Mouse (Mus musculus) thymus, postnatal 14 days (tissue): ENCODE measurements around the gene Nelfa.
"Not testable (repeated sequence)": the region's sequence is repeated elsewhere in the genome, so short reads cannot be mapped to it uniquely, and the experiment has no call there.

ENCODE experiments used
- DNase-seq: peaks from one replicate; pipeline ENCODE4 v3.0.0; 2021

Nelfa gene

DNA sequence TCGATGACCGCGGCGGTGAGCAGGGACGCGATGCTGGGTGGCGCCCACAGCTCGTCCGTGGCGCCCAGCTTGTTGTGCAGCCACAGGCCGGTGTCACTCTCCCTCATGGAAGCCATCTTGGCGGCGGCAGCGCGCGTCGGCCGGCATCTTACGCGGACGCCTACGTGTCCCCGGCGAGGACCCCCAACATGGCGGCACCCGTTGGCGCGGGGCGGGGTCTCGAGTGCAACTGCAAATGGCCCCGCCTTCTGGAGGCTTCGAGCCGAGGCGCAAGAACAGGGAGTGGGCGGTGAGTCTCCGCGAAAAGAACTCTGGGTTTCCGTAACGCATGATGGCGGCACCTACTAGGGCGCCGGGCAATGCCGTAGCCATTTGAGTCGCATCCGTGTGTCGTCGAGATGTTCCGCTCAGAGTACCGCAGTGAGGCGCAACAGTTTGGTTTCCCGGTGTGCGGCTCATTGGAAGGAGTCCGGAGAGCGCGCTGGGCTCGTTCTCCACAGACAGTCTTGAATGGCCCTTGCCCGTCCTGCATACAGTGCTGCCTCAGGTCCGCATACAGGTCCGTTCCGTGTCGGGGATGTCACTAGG lies at the start of gene Nelfa:
TSS of gene Nelfa (minus strand) at position 294 of the 588 bp plus-strand sequence.
- peak; percentile 99 for DNase-seq

DNA sequence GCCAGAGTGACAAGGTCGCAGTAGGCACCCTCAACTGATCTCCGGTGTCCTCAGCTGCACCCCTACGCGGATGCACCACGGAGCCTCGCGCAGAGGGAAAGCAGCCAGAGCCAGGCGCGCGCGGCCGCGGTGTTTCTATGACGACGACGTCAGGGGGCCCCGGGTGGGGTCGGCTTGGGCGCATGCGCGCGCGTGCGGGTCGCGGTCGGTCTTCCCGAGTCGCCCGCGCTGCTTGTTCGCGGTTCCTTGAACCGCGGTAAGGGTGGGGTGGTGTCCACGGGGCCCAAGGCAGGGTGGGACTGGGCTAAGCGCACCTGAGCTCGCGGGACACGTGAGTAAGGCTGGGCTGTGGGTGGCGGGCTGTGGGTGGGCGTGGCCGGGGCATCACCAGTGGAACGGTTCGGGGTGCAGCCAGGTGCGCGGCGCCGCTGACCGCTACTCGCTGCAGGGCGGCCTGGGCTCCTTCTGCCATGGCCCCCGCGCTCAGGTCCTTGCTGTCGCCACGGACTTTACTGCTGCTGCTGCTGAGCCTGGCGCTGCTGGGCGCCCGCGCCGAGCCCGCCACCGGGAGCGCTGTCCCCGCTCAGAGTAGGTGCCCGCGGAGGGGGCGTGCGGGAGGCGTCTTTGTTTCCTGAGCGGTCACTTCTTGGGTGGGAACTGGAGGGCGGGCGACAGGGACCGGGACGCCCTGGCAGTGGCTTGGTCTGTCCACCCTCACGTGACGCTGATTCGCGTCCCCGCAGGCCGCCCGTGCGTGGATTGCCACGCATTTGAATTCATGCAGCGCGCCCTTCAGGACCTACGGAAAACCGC lies 47.3 kb upstream of the Nelfa start, which contains the start of gene Gm1673:
TSS of gene Gm1673 (plus strand) at position 125 of the 813 bp plus-strand sequence.
- peak; percentile 95 for DNase-seq

DNA sequence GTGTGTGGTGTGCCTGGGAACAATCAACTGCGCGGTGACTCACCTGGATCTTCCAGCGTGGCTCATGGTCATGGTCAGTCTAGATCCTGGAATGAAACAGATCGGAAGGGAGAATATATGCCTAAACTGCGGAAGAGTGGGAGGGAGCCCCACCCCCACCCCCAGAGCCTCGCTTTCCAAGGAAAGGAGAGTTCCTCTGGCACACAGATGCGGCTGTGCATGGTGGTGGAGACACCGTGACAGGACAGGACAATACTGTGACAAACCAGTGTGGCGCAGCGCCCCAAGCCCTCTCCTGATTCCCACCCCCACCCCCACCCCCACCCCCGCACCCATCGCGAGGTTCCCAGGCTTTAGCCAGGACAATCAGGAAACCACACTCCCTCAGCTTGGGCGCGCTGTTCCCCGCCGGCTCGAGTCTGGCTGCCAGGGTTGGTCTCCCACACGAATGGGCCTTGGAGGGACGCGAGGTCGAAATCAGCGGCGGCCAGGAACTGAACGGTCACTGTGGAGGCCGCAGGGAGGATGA lies 46.6 kb upstream of the Nelfa start:
- no peak for DNase-seq

DNA sequence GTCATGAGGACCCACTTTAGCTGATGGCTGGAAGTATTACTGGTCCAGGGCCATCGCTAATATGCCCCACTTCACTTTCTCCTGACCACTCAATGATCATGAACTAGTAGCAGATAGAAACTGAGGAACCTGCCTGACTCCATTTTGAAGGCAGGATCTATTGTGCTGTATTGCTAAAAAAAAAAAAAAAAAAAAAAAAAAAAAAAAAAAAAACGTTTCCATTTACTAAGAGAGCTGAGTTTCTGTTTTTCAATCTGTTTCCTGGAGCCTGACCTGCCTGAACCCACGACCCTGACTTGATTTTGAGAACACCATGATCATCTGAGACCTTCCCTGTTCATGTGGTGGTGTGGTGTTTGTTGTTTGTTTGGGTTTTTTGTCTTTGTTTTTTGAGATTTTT lies 40.1 kb upstream of the Nelfa start:
- no peak for DNase-seq

DNA sequence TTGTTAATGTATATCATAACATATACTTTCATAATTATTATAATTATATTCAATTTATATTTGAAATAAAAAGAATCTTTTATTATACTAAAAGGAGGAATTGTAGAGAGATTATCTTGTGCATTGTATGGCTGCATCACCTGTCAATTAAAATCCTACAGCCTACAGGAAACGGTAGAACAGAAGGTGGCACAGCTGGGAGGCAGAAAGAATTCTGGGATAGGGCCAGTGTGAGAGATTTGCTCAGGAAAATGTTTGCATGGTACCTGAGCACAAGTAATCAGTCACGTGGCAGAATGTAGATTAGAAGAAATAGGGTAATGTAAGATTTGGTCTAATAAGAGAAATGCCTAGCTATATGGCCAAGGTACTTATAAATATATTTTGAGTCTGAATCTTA lies 38.5 kb upstream of the Nelfa start:
- no peak for DNase-seq

DNA sequence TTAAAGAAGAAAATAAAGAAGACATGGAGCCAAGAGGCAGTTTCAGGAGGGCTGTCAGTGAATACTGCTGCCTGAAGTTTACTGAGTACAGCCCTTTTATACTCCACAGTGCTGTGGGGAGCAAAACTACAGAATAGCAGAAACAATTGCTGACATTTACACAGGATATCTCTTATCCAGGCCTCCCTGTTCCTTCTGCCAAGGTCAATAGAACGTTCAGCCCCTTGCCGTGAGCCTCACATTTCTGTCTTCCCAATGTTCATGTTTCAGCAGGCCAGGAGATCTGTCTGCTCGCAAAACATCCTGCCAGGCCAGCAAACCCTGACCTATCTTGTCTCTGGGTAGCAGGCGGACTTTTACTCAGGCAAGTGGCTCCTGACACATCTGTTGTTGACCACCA lies 23.2 kb upstream of the Nelfa start:
- DNase-seq = no peak

DNA sequence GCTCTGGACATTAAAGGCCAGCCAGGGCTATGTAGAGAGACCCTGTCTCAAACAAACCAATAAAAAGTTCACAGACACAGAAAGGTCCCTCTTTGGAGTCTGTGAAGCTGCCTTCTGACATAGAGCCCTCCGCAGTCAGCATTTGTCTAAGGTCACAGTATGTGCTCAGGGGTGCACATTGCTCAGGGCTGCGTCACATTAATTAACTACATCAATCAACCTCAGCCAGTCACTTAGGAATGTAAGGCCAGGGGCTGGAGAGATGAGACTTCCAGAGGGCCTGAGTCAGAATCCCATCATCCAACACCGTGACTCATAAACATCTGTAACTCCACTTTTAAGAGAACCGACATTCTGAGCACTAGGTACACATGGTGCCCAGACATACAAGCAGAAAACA lies 19.7 kb upstream of the Nelfa start:
- DNase-seq = no peak

DNA sequence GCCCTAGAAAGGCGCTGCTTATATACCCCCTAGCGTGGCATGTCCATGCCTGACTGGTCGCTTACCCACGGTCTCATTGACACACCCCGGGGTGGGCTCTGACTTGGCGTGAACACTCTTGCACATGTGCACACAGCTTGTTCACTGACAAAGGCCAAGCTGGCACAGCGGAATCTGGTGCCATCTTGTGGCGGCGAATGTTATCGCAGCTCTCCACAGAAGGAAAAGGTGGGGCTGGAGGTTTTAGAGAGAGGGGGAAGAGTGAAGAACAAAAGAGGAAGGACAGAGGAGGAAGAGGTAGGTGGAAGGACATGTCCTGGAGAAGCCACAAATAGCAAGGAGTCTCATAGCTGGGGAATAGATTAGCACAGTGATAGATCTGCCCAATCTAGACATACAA lies 18.1 kb upstream of the Nelfa start:
- peak; percentile 80 for DNase-seq

DNA sequence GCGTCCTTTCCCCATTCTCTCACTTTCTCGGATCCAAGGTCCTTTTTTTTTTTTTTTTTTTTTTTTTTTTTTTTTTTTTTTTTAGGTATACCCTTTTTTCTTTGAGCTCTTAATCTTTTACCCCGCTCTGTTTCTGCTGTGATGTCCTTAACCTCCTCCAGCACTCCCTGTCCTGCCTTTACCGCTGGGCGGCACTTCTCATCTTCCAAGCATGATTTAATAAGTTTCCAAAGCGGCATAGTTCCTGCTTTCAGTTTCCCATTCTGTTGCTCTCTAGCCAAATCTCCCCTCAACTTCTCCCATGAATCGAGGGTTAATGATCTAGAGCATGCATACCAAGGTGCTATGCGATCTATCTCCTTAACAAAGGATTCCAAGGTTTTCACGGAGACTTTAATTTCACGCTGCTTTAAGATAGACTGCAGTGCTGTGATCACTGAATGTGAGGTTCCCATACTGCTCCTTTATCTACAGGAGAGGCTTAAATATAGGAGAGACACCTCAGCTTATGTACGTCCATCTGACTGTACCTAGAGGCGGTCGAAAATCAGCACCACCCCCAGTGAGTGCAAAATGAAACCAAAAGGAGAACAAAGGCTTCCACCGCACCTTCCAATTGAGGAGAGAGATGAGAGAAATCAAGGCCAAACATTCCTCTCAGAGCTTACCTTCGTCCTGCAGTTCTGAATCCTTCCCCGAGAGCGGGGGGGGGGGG lies 17.4 kb upstream of the Nelfa start:
- DNase-seq = no peak

DNA sequence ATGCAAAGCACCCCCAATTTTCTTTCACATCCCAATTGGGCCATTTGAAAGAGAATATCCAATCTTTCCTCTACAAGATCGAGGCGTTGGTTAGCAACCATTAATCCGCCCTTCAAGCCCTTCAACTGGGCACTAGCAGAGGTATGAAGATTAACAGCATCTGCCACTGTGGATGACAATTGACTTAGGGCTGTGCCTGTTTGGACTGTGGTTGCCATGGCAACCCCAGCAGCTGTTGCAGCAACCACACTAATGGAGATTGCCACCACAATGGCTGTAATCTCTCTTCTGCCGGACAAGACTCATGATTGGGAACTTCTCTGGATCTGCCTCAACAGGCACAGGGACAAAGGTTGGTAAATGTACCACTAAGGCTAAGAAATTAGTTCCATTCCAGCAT lies 12.1 kb upstream of the Nelfa start:
- no peak for DNase-seq

DNA sequence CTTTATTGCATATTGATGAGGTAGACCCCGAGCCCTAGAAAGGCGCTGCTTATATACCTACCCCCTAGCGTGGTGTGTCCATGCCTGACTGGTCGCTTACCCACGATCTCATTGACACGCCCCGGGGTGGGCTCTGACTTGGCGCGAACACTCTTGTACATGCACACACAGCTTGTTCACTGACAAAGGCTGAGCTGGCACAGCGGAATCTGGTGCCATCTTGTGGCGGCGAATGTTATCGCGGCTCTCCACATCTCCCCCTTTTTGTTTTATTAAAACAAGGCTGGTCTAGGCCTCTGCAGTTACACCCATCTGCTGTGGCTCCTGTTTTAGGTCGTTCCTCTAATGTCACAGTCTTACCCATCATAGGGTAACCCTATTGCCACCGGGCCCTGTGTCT lies 10.8 kb upstream of the Nelfa start:
- DNase-seq = not testable (repeated sequence)

DNA sequence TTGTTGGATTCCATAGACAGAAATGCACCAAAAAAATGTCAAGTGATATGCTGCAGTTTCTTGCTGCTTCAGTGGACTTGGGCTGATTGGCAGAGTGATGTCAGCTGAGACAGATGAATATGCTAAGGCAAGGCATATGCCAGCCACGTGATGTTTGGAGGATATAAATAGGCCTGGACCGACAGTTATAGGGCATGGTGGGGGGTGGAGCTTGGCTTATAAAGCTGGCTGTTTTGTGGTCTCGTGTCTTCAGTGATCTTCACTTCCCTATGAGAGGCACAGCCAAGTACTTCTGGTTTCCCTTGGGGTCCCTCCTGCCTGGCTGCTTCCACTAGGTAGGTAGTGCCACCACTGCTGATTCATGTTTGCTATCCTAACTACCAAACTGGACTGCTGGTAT lies 2.2 kb upstream of the Nelfa start:
- DNase-seq = no peak

DNA sequence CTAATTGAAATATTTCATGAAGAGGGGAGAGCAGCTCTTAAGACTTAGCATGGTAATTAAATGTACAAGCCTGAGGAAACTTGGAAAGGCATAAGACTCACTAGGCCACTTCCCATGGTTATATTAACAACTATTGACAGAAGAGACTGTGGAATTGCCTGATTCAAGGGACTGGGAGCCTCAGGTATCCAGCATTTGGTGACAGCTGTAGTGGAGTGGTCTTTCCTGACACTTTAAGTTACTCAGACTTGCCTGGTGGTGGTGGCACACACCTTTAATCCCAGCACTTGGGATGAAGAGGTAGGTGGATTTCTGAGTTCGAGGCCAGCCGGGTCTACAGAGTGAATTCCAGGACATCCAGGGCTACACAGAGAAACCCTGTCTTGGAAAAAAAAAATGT lies 1.0 kb upstream of the Nelfa start:
- no peak for DNase-seq

DNA sequence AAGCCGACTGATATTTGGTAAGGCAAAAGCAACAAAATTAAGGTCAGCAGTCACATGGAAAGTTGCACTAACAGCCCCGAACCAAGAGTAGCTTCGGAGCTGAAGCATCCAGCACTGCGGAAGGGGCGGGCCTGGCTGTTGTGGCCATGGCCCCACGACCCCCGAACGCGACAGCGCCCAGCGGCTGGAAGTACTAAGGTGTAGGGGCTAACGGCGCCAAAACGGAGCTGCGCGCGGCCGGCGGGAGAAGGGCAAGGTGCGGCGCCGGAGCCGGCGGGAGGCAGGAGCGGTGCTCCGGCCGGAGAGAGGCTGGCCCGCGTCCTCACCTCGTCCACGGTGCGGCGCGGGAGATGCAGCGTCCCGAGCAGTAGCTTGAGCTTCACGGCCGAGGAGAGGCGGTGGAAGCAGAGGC lies 507 bp downstream of the Nelfa start:
- DNase-seq = peak; percentile 76

DNA sequence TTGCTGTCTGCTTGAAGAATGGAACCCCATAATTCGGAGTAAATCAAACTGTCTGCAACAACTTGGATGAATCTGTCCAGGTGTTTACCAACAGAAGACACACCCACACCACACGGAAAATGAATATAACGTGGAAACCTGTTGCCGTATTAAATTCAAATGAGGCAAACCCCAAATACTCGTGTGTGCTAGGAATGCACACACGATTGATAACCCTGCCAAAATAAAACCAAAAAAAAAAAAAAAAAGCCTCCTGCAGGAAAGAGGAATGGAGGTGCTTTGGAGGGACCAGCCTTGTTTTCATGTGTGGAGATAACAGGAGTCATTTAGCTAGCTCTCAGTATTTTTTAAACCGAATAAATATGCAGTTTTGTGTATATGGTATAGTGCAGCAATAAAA lies 1.3 kb downstream of the Nelfa start:
- no peak for DNase-seq

DNA sequence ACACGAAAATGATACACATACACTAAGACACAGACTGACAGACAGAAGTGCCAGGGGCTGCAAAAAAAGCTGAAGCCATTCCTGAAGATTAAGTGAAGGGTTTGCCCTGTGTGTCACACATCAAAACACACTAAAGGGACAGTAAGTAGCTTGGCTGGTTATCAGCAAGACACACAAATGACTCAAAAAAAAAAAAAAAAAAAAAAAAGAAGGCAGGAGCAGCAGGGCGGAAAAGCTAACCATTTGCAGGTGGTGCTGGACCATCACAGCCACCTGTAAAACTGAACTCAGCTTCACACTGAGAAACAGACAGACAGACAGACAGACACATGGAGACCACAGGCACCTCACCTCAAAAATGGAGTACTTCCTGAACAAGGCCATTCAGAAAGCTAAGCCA lies 2.1 kb downstream of the Nelfa start:
- DNase-seq = no peak

DNA sequence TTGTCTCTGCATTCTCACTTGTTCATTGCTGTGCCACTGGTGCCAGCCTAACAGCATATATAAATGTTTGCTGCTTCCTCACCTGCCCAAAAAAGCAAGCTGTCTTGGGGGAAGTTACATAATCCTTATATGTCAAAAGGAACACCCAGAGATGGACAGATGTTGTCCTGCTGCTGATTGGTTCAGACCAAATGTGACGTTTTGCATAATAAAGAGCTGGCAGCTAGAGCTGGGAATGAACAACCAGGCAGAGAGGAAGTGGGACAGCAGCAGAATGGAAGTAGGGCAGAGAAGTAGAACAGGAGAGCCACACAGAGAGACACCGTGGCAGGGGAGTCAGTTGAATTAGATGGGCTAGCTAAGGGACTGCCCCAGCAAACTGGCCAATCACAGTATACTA lies 3.8 kb downstream of the Nelfa start:
- no peak for DNase-seq

DNA sequence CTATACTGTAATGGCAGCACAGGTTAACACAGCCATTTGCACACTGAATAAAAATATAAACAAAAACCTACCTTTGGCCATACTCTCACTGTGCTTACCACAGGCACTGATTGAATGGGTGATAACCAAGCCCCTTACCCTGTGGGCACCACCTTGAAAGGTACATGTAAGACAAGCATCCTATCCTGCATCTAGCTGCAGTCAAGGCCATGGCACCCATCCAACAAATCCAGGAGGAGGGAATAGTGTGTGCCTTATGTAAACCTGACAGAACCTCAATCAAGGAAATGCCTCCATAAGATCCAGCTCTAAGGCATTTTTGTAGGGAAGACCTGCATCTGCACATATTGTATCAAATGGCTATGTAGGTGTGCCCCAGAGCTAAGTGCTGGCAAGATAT lies 10.0 kb downstream of the Nelfa start:
- DNase-seq = no peak

DNA sequence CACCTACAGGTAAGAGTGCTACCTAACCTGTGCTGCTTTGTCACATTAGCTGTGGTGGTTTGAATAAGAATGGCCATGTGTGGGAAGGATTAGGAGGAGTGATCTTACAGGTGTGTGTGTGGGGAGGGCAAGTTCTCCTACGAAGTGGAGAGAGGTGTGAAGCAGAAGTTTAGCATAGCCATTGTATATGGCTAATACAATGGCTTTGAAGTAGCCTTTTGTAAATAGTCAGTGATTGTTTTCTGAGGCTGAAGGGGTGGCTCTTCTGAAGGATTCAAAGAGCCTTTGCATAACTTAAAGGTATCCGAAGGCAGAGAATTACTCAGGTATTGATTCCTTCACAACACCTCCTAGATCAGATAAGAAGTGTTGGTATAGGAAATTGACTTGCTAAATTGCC lies 13.6 kb downstream of the Nelfa start:
- no peak for DNase-seq

DNA sequence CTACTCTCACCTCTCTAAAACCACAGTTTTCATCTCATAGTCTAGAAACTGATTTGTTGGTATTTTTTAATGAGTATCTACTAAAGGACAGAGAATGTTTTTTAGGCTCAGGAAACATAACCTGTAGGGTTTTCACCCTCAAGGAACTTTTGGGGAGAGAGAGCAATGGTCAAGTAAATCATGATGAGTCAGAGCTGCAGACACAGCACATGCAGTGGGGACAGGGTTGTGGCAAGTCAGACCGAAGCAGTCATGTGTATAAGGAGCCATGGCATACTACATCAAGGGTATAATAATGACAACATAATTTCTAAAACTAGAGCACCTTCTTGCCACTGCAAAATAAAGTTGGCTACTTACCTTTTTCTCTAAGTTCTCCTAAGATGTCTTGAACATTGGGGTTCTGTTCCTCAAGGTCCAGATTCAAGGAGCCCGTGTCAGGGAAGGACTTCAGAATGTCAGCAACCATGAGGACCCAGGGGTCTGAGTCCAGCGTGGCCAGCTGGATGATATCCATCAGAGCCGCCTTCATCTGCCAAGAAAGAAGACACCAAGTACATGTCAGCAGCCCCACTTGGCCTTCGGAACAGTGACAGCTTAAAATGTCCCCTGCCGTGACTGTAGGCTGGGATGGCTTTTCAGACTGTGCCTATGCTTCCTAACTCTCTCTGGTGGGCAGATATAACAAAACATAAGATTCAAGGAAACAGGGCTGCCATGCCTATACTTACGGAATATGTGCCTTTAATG lies 14.6 kb downstream of the Nelfa start:
- DNase-seq = no peak

DNA sequence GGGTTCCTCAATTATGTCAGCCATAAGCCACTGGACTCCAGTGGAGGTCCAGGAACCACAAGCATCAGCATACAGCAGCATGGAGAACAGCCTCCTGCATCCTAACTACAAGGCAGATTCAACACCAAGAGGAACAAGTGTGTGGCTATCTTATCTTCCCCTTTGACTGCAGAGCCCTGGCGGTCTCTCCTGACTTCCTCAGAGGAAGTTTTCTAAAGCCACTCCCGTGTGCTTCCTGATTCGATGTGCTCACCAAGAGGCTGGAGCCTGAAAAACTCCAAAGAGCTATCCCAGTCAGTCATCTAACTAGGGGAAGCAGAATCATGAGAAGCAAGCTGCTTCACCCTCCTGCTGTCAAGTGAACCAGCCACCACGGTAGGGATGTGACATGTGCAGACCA lies 15.3 kb downstream of the Nelfa start:
- DNase-seq = no peak

DNA sequence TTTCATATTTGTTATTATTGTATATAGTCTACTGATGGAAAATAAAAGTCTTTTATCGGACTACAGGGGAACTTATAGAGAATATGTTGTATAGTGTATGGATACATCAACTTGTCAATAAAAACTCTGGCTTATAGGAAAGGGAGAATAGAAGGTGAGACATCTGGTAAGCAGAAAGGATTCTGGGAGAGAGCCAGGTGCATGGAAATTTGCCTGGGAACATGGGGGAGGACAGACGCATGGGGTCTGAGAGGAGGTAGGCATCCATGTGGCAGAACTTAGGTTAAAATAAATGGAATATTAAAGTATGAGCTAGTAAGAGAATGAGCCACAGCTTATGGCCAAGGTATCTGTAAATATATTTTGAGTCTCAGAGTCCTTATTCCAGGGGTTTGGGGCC lies 16.2 kb downstream of the Nelfa start:
- no peak for DNase-seq

DNA sequence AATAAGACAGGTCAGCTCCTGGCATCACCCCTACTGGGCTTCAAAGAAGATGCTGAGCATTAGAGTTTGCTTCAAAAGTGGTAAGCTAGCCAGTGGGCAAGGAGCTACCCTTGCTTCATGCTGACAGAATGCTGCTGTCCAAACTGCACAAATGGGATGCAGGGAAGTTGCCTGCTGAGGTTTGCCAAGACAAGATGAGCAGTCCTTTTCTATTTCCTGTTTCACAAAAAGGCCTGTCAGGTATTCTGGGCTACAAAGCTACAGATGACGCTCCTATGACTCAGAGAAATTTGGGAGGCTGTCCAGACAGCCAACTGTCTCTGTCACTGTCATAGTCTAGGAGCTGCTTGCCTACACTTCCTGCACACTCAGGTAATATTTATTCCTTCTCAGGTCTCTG lies 16.7 kb downstream of the Nelfa start:
- DNase-seq = no peak
